Mouse (Mus musculus) telencephalon, adult 2 months (tissue): Measurements from ENCODE around the gene Adgrg3.

Experiments used
- DNase-seq: peaks from one replicate; pipeline ENCODE4 v3.0.0-alpha.2; 2011; ENCODE audit warnings: low read depth, low spot score

Gene Adgrg3

GRCm38 (mm10) chr8:95080381-95081341, 63.2 kb downstream of the Adgrg3 start, which contains the start of gene Katnb1:
Katnb1 (plus strand) TSS chr8:95081186.
- peak; percentile 100 for DNase-seq

- DNase-seq: no peak
These were observed 64.2 kb downstream of the Adgrg3 start for GRCm38 (mm10) chr8:95081650-95082049.

DNA sequence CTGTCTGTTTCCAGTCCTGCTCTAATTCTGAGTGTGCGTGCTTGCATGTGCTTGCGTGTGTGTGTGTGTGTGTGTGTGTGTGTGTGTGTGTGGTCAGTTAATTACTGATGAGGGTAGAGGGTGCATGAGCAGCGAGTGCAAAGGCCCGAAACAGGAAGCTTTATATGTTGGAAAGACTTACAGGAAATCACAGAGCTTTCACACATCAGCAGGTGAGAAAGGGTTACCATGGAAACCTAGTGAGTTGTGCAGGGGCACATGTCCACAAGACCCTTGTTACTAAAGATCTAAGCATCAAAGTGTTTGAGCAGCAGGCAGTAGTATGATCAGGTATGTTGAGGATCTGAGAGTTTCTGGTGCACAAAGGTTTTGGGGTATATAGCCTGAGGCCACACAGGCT, 66.8 kb downstream of the Adgrg3 start:
- DNase-seq: no peak

GRCm38 (mm10) chr8:95084744-95085431, 67.4 kb downstream of the Adgrg3 start:
- DNase-seq: no peak

DNA sequence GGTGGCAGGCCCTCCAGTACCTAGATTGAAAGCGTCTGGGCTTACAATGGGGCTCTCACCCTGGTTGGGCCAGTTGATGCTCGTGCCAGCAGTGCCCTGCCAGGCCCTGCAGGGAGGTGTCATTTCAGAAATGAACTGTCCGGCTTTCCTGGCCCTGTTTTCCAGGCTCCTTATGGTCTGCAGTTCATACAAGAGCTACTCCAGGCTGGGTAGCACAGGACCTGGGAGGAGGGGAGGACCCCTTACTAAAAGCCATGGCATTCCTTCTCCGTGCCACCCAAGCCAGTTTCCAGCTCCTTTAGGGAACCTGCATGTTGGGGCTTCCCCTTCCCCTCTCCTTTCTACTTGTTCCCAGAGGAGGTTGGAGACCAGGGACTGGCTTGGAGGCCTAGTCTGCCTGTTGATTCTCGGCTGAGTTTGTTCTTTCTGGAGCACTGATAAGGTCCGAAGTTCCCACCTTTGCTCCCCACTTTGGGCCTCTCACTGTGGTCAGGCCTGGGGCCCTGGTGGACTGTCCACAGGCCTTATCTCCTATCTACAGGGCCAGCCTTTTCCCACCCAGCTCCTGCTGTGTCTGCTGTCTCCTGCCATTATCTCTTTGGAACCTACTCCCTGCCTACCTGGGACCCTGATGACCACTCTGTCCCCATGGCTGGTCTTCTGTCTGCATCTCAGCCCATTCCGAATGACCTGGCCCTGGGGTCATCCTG, 68.1 kb downstream of the Adgrg3 start:
- no peak for DNase-seq

DNA sequence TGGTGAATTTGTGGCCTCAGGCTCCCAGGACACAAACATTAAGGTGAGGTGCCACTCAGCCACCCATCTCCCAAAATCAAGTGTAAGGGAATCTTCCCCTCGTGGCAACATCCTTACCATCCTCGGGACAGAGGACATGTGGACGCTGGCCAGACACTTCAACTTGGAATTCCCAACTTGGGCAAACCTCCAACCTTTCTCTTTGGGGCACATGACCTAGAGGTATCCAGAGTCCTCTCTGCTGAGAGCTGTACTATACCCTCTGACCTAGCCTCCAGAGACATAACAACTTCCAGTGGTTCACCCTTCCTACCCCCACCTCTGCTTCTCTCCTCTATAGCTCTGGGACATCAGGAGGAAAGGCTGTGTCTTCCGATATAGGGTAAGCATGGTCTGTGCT, 76.1 kb downstream of the Adgrg3 start:
- DNase-seq: no peak
